17 mouse cellular contexts compared by ENCODE assay signal in the genomic region with DNA sequence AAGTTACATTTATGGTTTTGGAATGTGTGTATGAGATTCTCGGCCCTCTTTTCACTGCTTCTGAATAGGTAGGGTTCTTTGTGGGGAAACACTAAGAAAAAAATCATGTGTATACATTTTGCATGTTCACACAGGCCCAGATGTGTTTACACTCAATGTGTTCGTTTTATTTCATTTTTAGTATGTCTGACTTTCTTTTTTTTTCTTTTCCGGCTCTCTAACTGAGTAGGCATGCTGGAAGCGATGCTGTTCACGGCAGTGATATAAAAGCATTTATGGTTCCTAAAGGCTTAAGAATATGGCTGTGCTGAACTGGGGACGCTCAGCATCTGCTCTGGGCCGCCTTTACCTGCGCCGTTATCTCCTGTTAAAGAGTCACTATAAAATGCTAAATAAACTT.
"Had no signal": no experiment of that assay in that cellular context is flagged by ENCODE, and none has a peak within 500 bp of the region (broad histone marks: within the 10 kb centered on the region; RNA-seq: fewer than 3 reads in every experiment).

No protein-coding gene starts in this region.

- DNase-seq: left cerebral cortex, postnatal 4 days; liver; liver, embryonic 13.5 days; liver, postnatal 0 days; lung, adult 18-20 months; lung, adult 2 months; lung, embryonic 14.5 days; lung, postnatal 10 days; lung, postnatal 14 days; lung, postnatal 36 days; lung, postnatal 4 days; midbrain, embryonic 14.5 days had no signal

- ATAC-seq: liver, embryonic 12.5 days; liver, postnatal 0 days; lung, postnatal 0 days; midbrain, embryonic 13.5 days; midbrain, embryonic 15.5 days; midbrain, embryonic 16.5 days had no signal
